In genomic region chr2:72219921-72220320, GRCm38 (mm10) we compare ENCODE assay signal across 8 mouse cellular contexts.
DNase-seq lines count a peak whose midpoint lies in the region; ATAC-seq and TF ChIP-seq lines count a peak whose summit lies in the region.

No protein-coding gene starts in this region.

- peak; percentile 81 for TF ChIP-seq CTCF in forebrain, postnatal 0 days (IDR thresholded peaks at IDR 0.05; ENCODE audit: low read depth)
- peak; percentile 83 for TF ChIP-seq CTCF in midbrain, postnatal 0 days (IDR thresholded peaks at IDR 0.05)

- H3K27me3 ChIP-seq in forebrain, postnatal 0 days (ENCODE audit: insufficient read depth, low read length): no peaks in the 10 kb centered on the region
- H3K27me3 ChIP-seq in forebrain, embryonic 15.5 days: no peaks in the 10 kb centered on the region; the same call in 1 of the 2 replicates
- no peaks in the 10 kb centered on the region for H3K27me3 ChIP-seq in midbrain, postnatal 0 days (ENCODE audit: insufficient read depth, low read length)

- no peak overlapping the region for H3K4me3 ChIP-seq in forebrain, postnatal 0 days (ENCODE audit: low read depth, low read length)
- no peak overlapping the region for H3K4me3 ChIP-seq in forebrain, embryonic 15.5 days
- H3K4me3 ChIP-seq in midbrain, postnatal 0 days (ENCODE audit: low read depth, low read length): no peak overlapping the region

- no peaks in the 10 kb centered on the region for H3K9me3 ChIP-seq in forebrain, postnatal 0 days (ENCODE audit: low read length)
- H3K9me3 ChIP-seq in forebrain, embryonic 15.5 days: no peaks in the 10 kb centered on the region
- H3K9me3 ChIP-seq in midbrain, postnatal 0 days (ENCODE audit: low read length): no peaks in the 10 kb centered on the region

- H3K36me3 ChIP-seq in forebrain, postnatal 0 days (ENCODE audit: insufficient read depth): no peaks in the 10 kb centered on the region
- H3K36me3 ChIP-seq in forebrain, embryonic 15.5 days: no peaks in the 10 kb centered on the region
- H3K36me3 ChIP-seq in midbrain, postnatal 0 days (ENCODE audit: insufficient read depth, low read length): no peaks in the 10 kb centered on the region

- H3K4me2 ChIP-seq in forebrain, postnatal 0 days (ENCODE audit: low read depth): no peak overlapping the region
- no peak overlapping the region for H3K4me2 ChIP-seq in forebrain, embryonic 15.5 days (replicated peaks)
- H3K4me2 ChIP-seq in midbrain, postnatal 0 days (ENCODE audit: low read depth, low read length, poor library complexity, severe bottlenecking): no peak overlapping the region

- no peaks in the 10 kb centered on the region for H3K4me1 ChIP-seq in forebrain, postnatal 0 days (ENCODE audit: insufficient read depth)
- H3K4me1 ChIP-seq in forebrain, embryonic 15.5 days: 0 out of 2 replicates have a peak, but pooled peaks cover 3% of the 10 kb centered on the region
- H3K4me1 ChIP-seq in midbrain, postnatal 0 days (ENCODE audit: insufficient read depth, low read length): no peaks in the 10 kb centered on the region

- H3K27ac ChIP-seq in forebrain, postnatal 0 days (ENCODE audit: low read depth, low read length): no peak overlapping the region
- no peak overlapping the region for H3K27ac ChIP-seq in forebrain, embryonic 15.5 days (replicated peaks)
- H3K27ac ChIP-seq in midbrain, postnatal 0 days (ENCODE audit: low read depth, low read length): no peak overlapping the region

- peak; percentile 72 for DNase-seq in forebrain, postnatal 0 days
- DNase-seq in ovary, postnatal 14 days (ENCODE audit: low spot score): peak; percentile 35
- DNase-seq in ovary, postnatal 36 days (ENCODE audit: low spot score): no peak
- peak; percentile 24 for DNase-seq in cerebellum, adult 9-11 months
- DNase-seq in induced T-regulatory cell, adult 2 months (ENCODE audit: low read depth): peak; percentile 79
- DNase-seq in midbrain, postnatal 0 days (ENCODE audit: low spot score): peak; percentile 63
- DNase-seq in thymus, postnatal 4 days: peak; percentile 89

- ATAC-seq in forebrain, postnatal 0 days: no peak
- no peak for ATAC-seq in forebrain, embryonic 15.5 days (replicated peaks)
- no peak for ATAC-seq in midbrain, postnatal 0 days (ENCODE audit: low FRiP score)

- 20% methylated on average over 3 of the region's 3 CpGs for WGBS in forebrain, postnatal 0 days
- WGBS in forebrain, embryonic 15.5 days: 31% methylated on average over 3 of the region's 3 CpGs
- 29% methylated on average over 3 of the region's 3 CpGs for WGBS in midbrain, postnatal 0 days

- H3K9ac ChIP-seq in forebrain, postnatal 0 days: no peak overlapping the region
- no peak overlapping the region for H3K9ac ChIP-seq in forebrain, embryonic 15.5 days (replicated peaks)
- no peak overlapping the region for H3K9ac ChIP-seq in midbrain, postnatal 0 days (replicated peaks; ENCODE audit: low read length, poor library complexity, severe bottlenecking)
